Mouse (Mus musculus): ENCODE data around the gene Ddah1. TPM values are rescaled to one million over a fixed set of nuclear protein-coding genes. Genes with fewer than 3 reads are reported as not detected.

The Ddah1 gene
- polyA plus RNA-seq, 1 experiment from 2014 or later, result 85.9 TPM

DNA sequence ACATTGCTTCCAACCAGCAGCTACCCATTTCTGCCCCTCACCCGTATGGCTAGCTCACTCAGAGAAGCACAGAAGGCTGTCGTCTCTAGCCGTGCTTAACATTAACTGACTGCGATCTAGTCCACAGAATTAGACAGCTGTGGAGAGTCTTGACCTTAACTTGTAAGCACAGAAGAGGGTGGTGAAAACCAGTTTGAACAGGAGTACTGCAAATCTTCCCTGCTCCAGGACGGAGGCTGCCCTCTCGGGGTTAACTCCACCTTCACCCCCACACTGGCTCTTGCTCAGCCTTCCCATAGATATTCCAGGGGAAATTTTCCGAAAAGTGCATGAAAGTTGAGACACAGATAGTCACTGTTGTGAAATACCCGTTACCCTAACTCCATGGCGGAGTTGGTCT lies 14.9 kb downstream of the Ddah1 start:
- no peak overlapping the region for H3K27ac ChIP-seq
- peaks cover 3% of the 10 kb centered on the region; the same call in 1 of the 2 replicates for H3K4me1 ChIP-seq
- no peaks in the 10 kb centered on the region for H3K9me3 ChIP-seq
- ATAC-seq (ENCODE audit: low FRiP score), result no peak
- no peaks in the 10 kb centered on the region for H3K36me3 ChIP-seq (replicated peaks)
- no peak overlapping the region for H3K9ac ChIP-seq
- no peaks in the 10 kb centered on the region for H3K27me3 ChIP-seq
- H3K4me3 ChIP-seq (replicated peaks), result no peak overlapping the region
- WGBS, result 92% methylated on average over 9 of the region's 9 CpGs
- no peak overlapping the region for H3K4me2 ChIP-seq

GRCm38 (mm10) chr3:145774336-145774735 lies 15.9 kb downstream of the Ddah1 start:
- H3K4me2 ChIP-seq, result no peak overlapping the region
- H3K27me3 ChIP-seq, result no peaks in the 10 kb centered on the region
- H3K9ac ChIP-seq, result no peak overlapping the region
- ATAC-seq (ENCODE audit: low FRiP score), result no peak
- 93% methylated on average over 7 of the region's 7 CpGs for WGBS
- H3K4me3 ChIP-seq (replicated peaks), result no peak overlapping the region
- H3K27ac ChIP-seq, result no peak overlapping the region
- H3K36me3 ChIP-seq (replicated peaks), result no peaks in the 10 kb centered on the region
- peaks cover 5% of the 10 kb centered on the region for H3K4me1 ChIP-seq
- no peaks in the 10 kb centered on the region for H3K9me3 ChIP-seq

DNA sequence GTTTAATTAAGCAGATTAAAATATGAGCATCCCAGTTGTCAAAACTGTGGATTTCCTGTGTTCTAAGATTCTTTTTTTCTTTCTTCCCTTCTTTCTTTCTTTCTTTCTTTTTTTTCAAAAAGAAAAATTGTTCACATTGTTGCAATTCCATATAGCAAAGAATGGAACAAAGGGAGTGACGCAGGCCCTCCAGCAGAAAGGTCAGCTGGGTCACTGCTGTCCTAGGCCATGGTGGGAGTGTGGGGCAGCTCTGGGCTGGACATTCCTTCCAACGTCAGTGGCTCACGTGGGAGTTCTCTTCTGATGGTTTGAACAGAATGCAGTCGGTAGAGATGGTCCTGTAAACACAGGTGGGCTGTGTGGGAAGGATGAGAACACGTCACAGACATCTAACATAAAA lies 16.8 kb downstream of the Ddah1 start:
- no peak overlapping the region for H3K9ac ChIP-seq
- H3K4me3 ChIP-seq (replicated peaks), result no peak overlapping the region
- H3K27me3 ChIP-seq, result no peaks in the 10 kb centered on the region
- 40% methylated on average over 5 of the region's 5 CpGs for WGBS
- no peak overlapping the region for H3K27ac ChIP-seq
- H3K9me3 ChIP-seq, result no peaks in the 10 kb centered on the region
- peaks cover 5% of the 10 kb centered on the region for H3K4me1 ChIP-seq
- ATAC-seq (ENCODE audit: low FRiP score), result no peak
- H3K4me2 ChIP-seq, result no peak overlapping the region
- no peaks in the 10 kb centered on the region for H3K36me3 ChIP-seq (replicated peaks)

DNA sequence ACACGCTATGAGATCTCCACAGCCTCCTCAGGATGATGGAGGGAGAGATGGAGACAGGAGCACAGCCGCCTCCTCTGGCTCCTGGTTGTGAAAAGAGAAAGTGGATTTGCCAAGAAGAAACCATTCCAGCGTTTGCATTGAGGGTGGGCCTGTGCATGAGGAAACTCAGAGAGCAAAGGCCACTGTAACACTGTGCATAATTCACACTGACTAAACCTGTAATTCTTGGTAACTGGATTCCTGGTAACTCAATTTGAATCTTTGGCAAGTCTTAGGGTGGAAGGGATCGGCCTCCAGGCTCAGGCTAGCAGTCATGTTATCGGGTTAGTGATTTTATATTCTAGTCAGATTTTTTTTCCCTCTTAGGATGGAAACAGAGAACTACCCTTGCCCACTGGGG lies 17.4 kb downstream of the Ddah1 start:
- WGBS, result 82% methylated on average over 5 of the region's 5 CpGs
- Histone ChIP-seq H3K4me2 (no peak overlapping the region), H3K4me1 (peaks cover 3% of the 10 kb centered on the region), H3K9ac (no peak overlapping the region), H3K36me3 (replicated peaks) (no peaks in the 10 kb centered on the region), H3K27me3 (no peaks in the 10 kb centered on the region), H3K27ac (no peak overlapping the region), H3K9me3 (no peaks in the 10 kb centered on the region), H3K4me3 (replicated peaks) (no peak overlapping the region)
- ATAC-seq (ENCODE audit: low FRiP score), result no peak

- Histone ChIP-seq H3K27me3 (no peaks in the 10 kb centered on the region), H3K4me2 (no peak overlapping the region), H3K9ac (no peak overlapping the region), H3K4me3 (replicated peaks) (no peak overlapping the region), H3K27ac (no peak overlapping the region), H3K9me3 (no peaks in the 10 kb centered on the region), H3K4me1 (peaks cover 3% of the 10 kb centered on the region; the same call in 1 of the 2 replicates), H3K36me3 (replicated peaks) (no peaks in the 10 kb centered on the region)
- no peak for ATAC-seq (ENCODE audit: low FRiP score)
- 84% methylated on average over 15 of the region's 15 CpGs for WGBS
Measured at GRCm38 (mm10) chr3:145777006-145777405, 18.5 kb downstream of the Ddah1 start.

DNA sequence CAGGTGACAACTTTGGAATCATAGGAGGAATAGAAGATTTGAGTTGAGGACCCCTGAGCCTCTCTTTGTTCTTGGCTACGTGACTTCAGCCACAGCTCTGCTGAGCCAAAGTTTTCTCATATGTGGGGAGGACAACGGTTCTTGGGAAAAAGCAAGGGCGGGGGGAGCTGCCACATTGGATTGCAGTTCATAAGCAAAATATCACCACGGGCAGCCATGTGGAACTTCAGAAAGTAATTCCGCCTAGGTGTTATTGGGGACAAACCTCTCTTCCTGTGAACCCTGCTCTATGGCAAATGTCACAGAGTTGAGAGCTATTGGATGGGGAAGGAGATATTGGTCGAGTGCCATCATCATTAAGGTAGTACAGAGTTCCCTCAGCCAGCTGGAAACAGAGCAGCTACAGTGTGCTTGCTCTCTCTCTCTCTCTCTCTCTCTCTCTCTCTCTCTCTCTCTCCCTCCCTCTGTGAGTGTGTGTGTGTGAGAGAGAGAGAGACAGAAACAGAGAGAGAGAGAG lies 20.0 kb downstream of the Ddah1 start:
- ATAC-seq (ENCODE audit: low FRiP score), result no peak
- H3K9me3 ChIP-seq, result no peaks in the 10 kb centered on the region
- H3K36me3 ChIP-seq (replicated peaks), result no peaks in the 10 kb centered on the region
- H3K9ac ChIP-seq, result no peak overlapping the region
- no peaks in the 10 kb centered on the region for H3K27me3 ChIP-seq
- H3K4me3 ChIP-seq (replicated peaks), result no peak overlapping the region
- H3K4me2 ChIP-seq, result no peak overlapping the region
- H3K27ac ChIP-seq, result no peak overlapping the region
- H3K4me1 ChIP-seq, result peaks cover 3% of the 10 kb centered on the region; the same call in 1 of the 2 replicates
- 88% methylated on average over 6 of the region's 6 CpGs for WGBS

GRCm38 (mm10) chr3:145779279-145779973 lies 21.0 kb downstream of the Ddah1 start:
- no peaks in the 10 kb centered on the region for H3K27me3 ChIP-seq
- WGBS, result 76% methylated on average over 5 of the region's 5 CpGs

DNA sequence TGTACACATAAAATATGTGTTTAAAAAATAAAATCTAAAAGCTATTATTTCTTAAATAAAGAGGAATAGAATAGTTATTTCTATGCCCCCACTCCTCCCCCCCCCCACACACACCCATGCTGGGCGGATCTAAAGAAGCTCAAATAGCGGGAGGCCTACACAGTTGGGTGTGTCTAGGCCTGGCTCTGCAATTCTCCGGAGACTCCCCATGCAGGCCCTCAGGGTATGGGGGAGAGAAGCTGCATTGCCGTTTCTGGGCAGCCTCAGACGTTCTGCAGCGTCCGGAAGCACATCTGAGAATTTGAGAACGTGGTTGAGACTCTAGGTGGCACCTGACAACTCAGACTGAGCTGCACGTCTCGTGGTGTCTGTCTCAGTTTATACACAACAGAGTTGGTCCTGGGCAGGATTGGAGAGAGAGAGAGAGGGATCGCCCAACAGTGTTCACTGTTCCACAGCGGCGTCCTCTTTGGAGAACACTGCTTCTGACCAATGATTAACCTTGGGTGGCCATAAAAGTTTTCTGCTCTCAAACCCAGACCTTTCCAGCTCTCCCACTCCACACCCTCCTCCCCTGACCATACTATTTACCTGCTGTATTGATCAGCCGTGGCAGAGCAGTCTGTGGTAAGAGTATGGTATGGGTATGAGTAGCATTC lies 22.4 kb downstream of the Ddah1 start:
- 85% methylated on average over 14 of the region's 14 CpGs for WGBS
- Histone ChIP-seq H3K4me1 (peaks cover 3% of the 10 kb centered on the region; the same call in 1 of the 2 replicates), H3K4me3 (replicated peaks) (no peak overlapping the region), H3K4me2 (no peak overlapping the region), H3K9ac (no peak overlapping the region), H3K27ac (no peak overlapping the region), H3K9me3 (no peaks in the 10 kb centered on the region), H3K27me3 (no peaks in the 10 kb centered on the region), H3K36me3 (replicated peaks) (no peaks in the 10 kb centered on the region)
- no peak for ATAC-seq (ENCODE audit: low FRiP score)

More at GRCm38 (mm10) chr3:145779279-145779973, 21.0 kb downstream of the Ddah1 start:
- H3K27ac ChIP-seq, result no peak overlapping the region
- no peak for ATAC-seq (ENCODE audit: low FRiP score)
- H3K36me3 ChIP-seq (replicated peaks), result no peaks in the 10 kb centered on the region
- H3K9me3 ChIP-seq, result no peaks in the 10 kb centered on the region
- H3K4me1 ChIP-seq, result peaks cover 3% of the 10 kb centered on the region; the same call in 1 of the 2 replicates
- no peak overlapping the region for H3K9ac ChIP-seq
- H3K4me3 ChIP-seq (replicated peaks), result no peak overlapping the region
- no peak overlapping the region for H3K4me2 ChIP-seq

DNA sequence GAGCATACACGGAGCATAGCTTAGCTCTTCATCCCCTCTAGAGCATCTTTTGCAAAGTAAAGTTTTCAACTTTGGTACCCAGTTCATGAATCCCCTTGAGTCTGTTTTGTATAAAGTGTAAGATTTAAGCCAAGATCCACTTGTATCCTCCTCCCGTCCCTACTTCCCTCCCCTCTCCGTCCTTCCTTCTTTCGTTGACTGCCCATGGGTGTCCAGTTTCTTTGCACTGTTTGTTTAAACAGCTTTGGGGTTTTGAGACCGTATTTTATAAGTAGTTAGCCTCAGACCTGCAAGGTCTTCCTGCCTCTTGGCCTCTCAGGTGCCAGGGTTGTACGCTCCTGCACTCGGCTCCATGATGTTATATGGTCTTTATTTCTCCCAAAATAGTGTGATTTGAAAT lies 26.8 kb downstream of the Ddah1 start:
- Histone ChIP-seq H3K4me2 (no peak overlapping the region), H3K9me3 (no peaks in the 10 kb centered on the region), H3K27ac (no peak overlapping the region), H3K9ac (no peak overlapping the region), H3K36me3 (replicated peaks) (no peaks in the 10 kb centered on the region), H3K4me1 (no peaks in the 10 kb centered on the region), H3K27me3 (no peaks in the 10 kb centered on the region), H3K4me3 (replicated peaks) (no peak overlapping the region)
- 84% methylated on average over 7 of the region's 7 CpGs for WGBS
- ATAC-seq (ENCODE audit: low FRiP score), result no peak

GRCm38 (mm10) chr3:145787303-145787702 lies 28.8 kb downstream of the Ddah1 start:
- H3K27ac ChIP-seq, result no peak overlapping the region
- H3K9me3 ChIP-seq, result no peaks in the 10 kb centered on the region
- no peaks in the 10 kb centered on the region for H3K36me3 ChIP-seq (replicated peaks)
- ATAC-seq (ENCODE audit: low FRiP score), result no peak
- no peaks in the 10 kb centered on the region for H3K27me3 ChIP-seq
- no peak overlapping the region for H3K4me3 ChIP-seq (replicated peaks)
- H3K4me2 ChIP-seq, result no peak overlapping the region
- no peak overlapping the region for H3K9ac ChIP-seq
- no peaks in the 10 kb centered on the region for H3K4me1 ChIP-seq
- WGBS, result 85% methylated on average over 9 of the region's 9 CpGs

DNA sequence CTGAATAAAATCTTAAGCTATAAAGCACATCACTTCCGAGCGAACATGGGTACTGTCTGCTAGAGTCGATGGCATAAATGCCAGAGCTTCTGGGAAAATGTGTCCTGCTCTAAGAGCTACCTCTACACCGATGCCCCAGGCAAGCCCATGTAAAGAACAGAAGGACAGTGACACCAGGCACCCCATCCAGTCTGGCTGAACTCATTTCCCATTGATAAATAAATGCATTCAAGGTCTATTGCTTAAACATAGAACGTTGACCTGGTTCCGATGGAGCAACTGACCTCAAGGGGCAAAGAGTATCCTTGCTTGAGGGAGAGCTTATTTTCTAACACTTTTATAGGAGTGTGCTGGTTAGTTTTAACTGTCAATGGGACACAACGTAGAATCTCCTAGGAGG lies 30.6 kb downstream of the Ddah1 start:
- ATAC-seq (ENCODE audit: low FRiP score), result no peak
- WGBS, result 93% methylated on average over 7 of the region's 7 CpGs
- no peaks in the 10 kb centered on the region for H3K4me1 ChIP-seq

GRCm38 (mm10) chr3:145790233-145790632 lies 31.8 kb downstream of the Ddah1 start:
- Histone ChIP-seq H3K36me3 (replicated peaks) (no peaks in the 10 kb centered on the region), H3K4me1 (no peaks in the 10 kb centered on the region), H3K4me2 (no peak overlapping the region), H3K27me3 (no peaks in the 10 kb centered on the region), H3K4me3 (replicated peaks) (no peak overlapping the region), H3K9me3 (no peaks in the 10 kb centered on the region), H3K27ac (no peak overlapping the region), H3K9ac (no peak overlapping the region)
- WGBS, result 93% methylated on average over 3 of the region's 3 CpGs
- ATAC-seq (ENCODE audit: low FRiP score), result no peak

More for the DNA sequence above, 30.6 kb downstream of the Ddah1 start:
- Histone ChIP-seq H3K4me2 (no peak overlapping the region), H3K9ac (no peak overlapping the region), H3K27ac (no peak overlapping the region), H3K4me3 (replicated peaks) (no peak overlapping the region), H3K9me3 (no peaks in the 10 kb centered on the region), H3K36me3 (replicated peaks) (no peaks in the 10 kb centered on the region), H3K27me3 (no peaks in the 10 kb centered on the region)

DNA sequence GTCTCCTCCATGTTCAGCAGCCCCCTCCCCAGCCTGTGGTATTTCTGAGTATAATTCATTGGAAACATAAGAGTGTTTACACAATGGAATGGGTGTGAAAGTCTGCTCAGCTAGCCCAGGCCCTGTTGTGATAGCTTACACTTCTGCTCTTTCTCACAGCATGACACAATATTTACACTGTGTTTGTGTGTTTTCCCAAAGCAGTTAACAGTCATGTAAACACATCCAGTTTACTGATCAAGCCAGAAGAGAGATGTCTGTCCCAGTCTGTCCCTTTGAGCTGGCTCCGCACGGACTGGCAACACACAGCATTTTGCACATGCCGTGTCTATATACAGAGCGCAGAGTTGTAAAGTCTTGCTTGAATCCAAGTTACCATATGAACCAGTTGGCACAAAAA lies 32.2 kb downstream of the Ddah1 start:
- H3K4me1 ChIP-seq, result no peaks in the 10 kb centered on the region
- ATAC-seq (ENCODE audit: low FRiP score), result no peak
- 89% methylated on average over 4 of the region's 4 CpGs for WGBS
- H3K4me3 ChIP-seq (replicated peaks), result no peak overlapping the region
- no peaks in the 10 kb centered on the region for H3K9me3 ChIP-seq
- no peaks in the 10 kb centered on the region for H3K27me3 ChIP-seq
- no peak overlapping the region for H3K9ac ChIP-seq
- no peak overlapping the region for H3K27ac ChIP-seq
- H3K36me3 ChIP-seq (replicated peaks), result no peaks in the 10 kb centered on the region
- no peak overlapping the region for H3K4me2 ChIP-seq
